Mouse (Mus musculus): ENCODE data around the gene Tradd.

Tradd gene

GRCm38 (mm10) chr8:105264024-105264982 is at the start of gene Tradd, which contains the start of gene Fbxl8:
Gene Tradd (minus strand): TSS chr8:105264609.
Gene Fbxl8 (plus strand): TSS chr8:105264648.
- peak; percentile 60 to 75 for DNase-seq

GRCm38 (mm10) chr8:105313622-105314402 is 49.4 kb upstream of the Tradd start:
- no peak for DNase-seq

GRCm38 (mm10) chr8:105312891-105313481 is 48.6 kb upstream of the Tradd start:
- no peak for DNase-seq

GRCm38 (mm10) chr8:105311718-105312117 is 47.3 kb upstream of the Tradd start:
- no peak for DNase-seq

- peak in 1 of 2 experiments; percentile 54 for DNase-seq
Measured at GRCm38 (mm10) chr8:105310118-105310517, 45.7 kb upstream of the Tradd start.

GRCm38 (mm10) chr8:105309142-105309847 is 44.9 kb upstream of the Tradd start:
- peak; percentile 90 to 93 for DNase-seq

GRCm38 (mm10) chr8:105308428-105308827 is 44.0 kb upstream of the Tradd start:
- DNase-seq: no peak

- no peak for DNase-seq
Measured at GRCm38 (mm10) chr8:105307670-105308069, 43.3 kb upstream of the Tradd start.

- no peak for DNase-seq
Measured at GRCm38 (mm10) chr8:105306146-105306691, 41.8 kb upstream of the Tradd start.

GRCm38 (mm10) chr8:105305211-105306145 is 41.1 kb upstream of the Tradd start, which contains the start of gene Elmo3:
Gene Elmo3 (plus strand): TSS chr8:105305601.
- peak; percentile 82 to 87 for DNase-seq

- DNase-seq: peak in 1 of 2 experiments; percentile 20
Measured at GRCm38 (mm10) chr8:105304325-105305210, 40.2 kb upstream of the Tradd start.

- DNase-seq: no peak
Measured at GRCm38 (mm10) chr8:105303874-105304273, 39.5 kb upstream of the Tradd start.

- no peak for DNase-seq
Measured at GRCm38 (mm10) chr8:105303396-105303795, 39.0 kb upstream of the Tradd start.

- DNase-seq: peak in 1 of 2 experiments; percentile 9
Measured at GRCm38 (mm10) chr8:105299962-105300361, 35.6 kb upstream of the Tradd start.

- peak in 1 of 2 experiments; percentile 48 for DNase-seq
Measured at GRCm38 (mm10) chr8:105298351-105299252, 34.2 kb upstream of the Tradd start.

GRCm38 (mm10) chr8:105297511-105298192 is 33.2 kb upstream of the Tradd start, which contains the start of gene E2f4:
Gene E2f4 (plus strand): TSS chr8:105297663.
- peak; percentile 94 to 95 for DNase-seq

- DNase-seq: peak in 1 of 2 experiments; percentile 19
Measured at GRCm38 (mm10) chr8:105295895-105296573, 31.6 kb upstream of the Tradd start, which contains the start of gene Exoc3l. Gene Exoc3l (minus strand): TSS chr8:105296101.
